Mouse (Mus musculus) forebrain, postnatal 0 days (tissue): ENCODE measurements around the gene Ropn1. TPM values are rescaled to one million over a fixed set of nuclear protein-coding genes. Genes with fewer than 3 reads are reported as not detected.
"Not testable (repeated sequence)": the region's sequence is repeated elsewhere in the genome, so short reads cannot be mapped to it uniquely, and the experiment has no call there.

Experiments used
- ATAC-seq: fragments of 200-750 bp; cut with Nextera tagmentation; 2 replicates; pipeline ENCODE4 v1.8.0; 2017; ENCODE audit warnings: mild to moderate bottlenecking, moderate library complexity
- DNase-seq: peaks from one replicate; pipeline ENCODE4 v3.0.0-alpha.2; 2015
- H3K27ac ChIP-seq: fragments of 300-500 bp; sonication (generic); 2 replicates; pipeline ENCODE4 v1.5.1; 2014; ENCODE audit warnings: low read depth, mild to moderate bottlenecking, antibody characterized with exemption, low read length, moderate library complexity, mixed read lengths
- H3K27me3 ChIP-seq: fragments of 300-500 bp; sonication (generic); 2 replicates; pipeline ENCODE4 v1.6.1; 2014; ENCODE audit warnings: mild to moderate bottlenecking, low read length, mixed read lengths; ENCODE audit not compliant: insufficient read depth
- H3K36me3 ChIP-seq: fragments of 300-500 bp; sonication (generic); 2 replicates; pipeline ENCODE4 v1.6.1; 2014; ENCODE audit warnings: mild to moderate bottlenecking, moderate library complexity; ENCODE audit not compliant: insufficient read depth
- H3K4me1 ChIP-seq: fragments of 300-500 bp; sonication (generic); 2 replicates; pipeline ENCODE4 v1.6.1; 2014; ENCODE audit warnings: antibody characterized with exemption; ENCODE audit not compliant: insufficient read depth
- H3K4me2 ChIP-seq: fragments of 300-500 bp; sonication (generic); 2 replicates; pipeline ENCODE4 v1.6.1; 2014; ENCODE audit warnings: low read depth, mild to moderate bottlenecking, moderate library complexity
- H3K4me3 ChIP-seq: fragments of 300-500 bp; sonication (generic); 2 replicates; pipeline ENCODE4 v1.5.1; 2014; ENCODE audit warnings: low read depth, low read length, mixed read lengths
- H3K9ac ChIP-seq: fragments of 300-500 bp; sonication (generic); 2 replicates; pipeline ENCODE4 v1.6.1; 2014; ENCODE audit warnings: mild to moderate bottlenecking
- H3K9me3 ChIP-seq: fragments of 300-500 bp; sonication (generic); 2 replicates; pipeline ENCODE4 v1.6.1; 2016; ENCODE audit warnings: low read length
- CTCF ChIP-seq: sonication (generic); IDR thresholded peaks from 2 replicates; pipeline ENCODE4 v1.5.1; 2016; ENCODE audit warnings: antibody characterized with exemption, control low read depth, low read depth
- WGBS: fragments of 180-500 bp; shearing (Covaris S2); extraction: QIAGEN DNeasy Blood & Tissue Kit; methylation state at CpG from one replicate; pipeline ENCODE4 v1.1.7; 2014; 5-methylcytosine and 5-hydroxymethylcytosine counted together
- polyA plus RNA-seq: library from polyadenylated mRNA; unstranded; fragments of >200 nt; fragmentation: Nextera tagmentation; extraction: Ambion mirVana; gene quantifications from 2 replicates; pipeline ENCODE4 v1.2.1, GENCODE M21; 2015
- total RNA-seq: library from RNA; depleted of rRNA; stranded (reverse); fragments of >200 nt; gene quantifications from 2 replicates; pipeline ENCODE4 v1.2.3, GENCODE M21; 2014

Gene Ropn1
- total and polyA plus RNA-seq, 2 experiments from 2014 or later = not detected

- no peaks in the 10 kb centered on the region for H3K36me3 ChIP-seq
- H3K27ac ChIP-seq = no peak overlapping the region
- H3K4me1 ChIP-seq = no peaks in the 10 kb centered on the region; the same call in 1 of the 2 replicates
- H3K4me2 ChIP-seq = no peak overlapping the region
- ATAC-seq = no peak
- DNase-seq = no peak
- no peak overlapping the region for H3K9ac ChIP-seq
- H3K27me3 ChIP-seq = no peaks in the 10 kb centered on the region
- no peak for TF ChIP-seq CTCF
- no peaks in the 10 kb centered on the region for H3K9me3 ChIP-seq
- WGBS = 64% methylated on average over 4 of the region's 4 CpGs
- no peak overlapping the region for H3K4me3 ChIP-seq
Observed at GRCm38 (mm10) chr16:34628397-34628796, 21.3 kb upstream of the Ropn1 start.

- WGBS = 46% methylated on average over 3 of the region's 3 CpGs
- TF ChIP-seq CTCF = no peak
- Histone ChIP-seq H3K36me3 (no peaks in the 10 kb centered on the region), H3K27me3 (no peaks in the 10 kb centered on the region), H3K27ac (no peak overlapping the region), H3K9ac (no peak overlapping the region), H3K9me3 (no peaks in the 10 kb centered on the region), H3K4me1 (no peaks in the 10 kb centered on the region), H3K4me3 (no peak overlapping the region), H3K4me2 (no peak overlapping the region)
- ATAC-seq (no peak), DNase-seq (no peak)
Observed at GRCm38 (mm10) chr16:34635557-34635956, 14.2 kb upstream of the Ropn1 start.

- Histone ChIP-seq H3K4me1 (no peaks in the 10 kb centered on the region), H3K27ac (no peak overlapping the region), H3K27me3 (no peaks in the 10 kb centered on the region), H3K9ac (no peak overlapping the region), H3K4me2 (no peak overlapping the region), H3K4me3 (no peak overlapping the region), H3K36me3 (no peaks in the 10 kb centered on the region), H3K9me3 (no peaks in the 10 kb centered on the region)
- WGBS = 74% methylated on average over 8 of the region's 8 CpGs
- DNase-seq (no peak), ATAC-seq (no peak)
- no peak for TF ChIP-seq CTCF
Observed at GRCm38 (mm10) chr16:34643511-34644259, 6.0 kb upstream of the Ropn1 start.

GRCm38 (mm10) chr16:34653023-34653422 lies 3.3 kb downstream of the Ropn1 start:
- Histone ChIP-seq H3K4me2 (no peak overlapping the region), H3K4me3 (no peak overlapping the region), H3K36me3 (no peaks in the 10 kb centered on the region), H3K27ac (no peak overlapping the region), H3K27me3 (no peaks in the 10 kb centered on the region), H3K9ac (no peak overlapping the region), H3K9me3 (no peaks in the 10 kb centered on the region), H3K4me1 (no peaks in the 10 kb centered on the region)
- ATAC-seq (no peak), DNase-seq (no peak)
- TF ChIP-seq CTCF = no peak
- 91% methylated on average over 5 of the region's 5 CpGs for WGBS

- DNase-seq = peak; percentile 44
- H3K9ac ChIP-seq = peak overlapping the region; percentile 47; the same call in 1 of the 2 replicates
Observed at GRCm38 (mm10) chr16:34657566-34657965, 7.8 kb downstream of the Ropn1 start.

GRCm38 (mm10) chr16:34657983-34658382 lies 8.3 kb downstream of the Ropn1 start:
- TF ChIP-seq CTCF = no peak
- DNase-seq = no peak
- Histone ChIP-seq H3K4me2 (peak overlapping the region; percentile 53), H3K9me3 (no peaks in the 10 kb centered on the region), H3K36me3 (no peaks in the 10 kb centered on the region), H3K27ac (no peak overlapping the region), H3K27me3 (no peaks in the 10 kb centered on the region), H3K4me1 (no peaks in the 10 kb centered on the region), H3K4me3 (peak overlapping the region; percentile 33), H3K9ac (peak overlapping the region; percentile 47)
- WGBS = 24% methylated on average over 5 of the region's 5 CpGs
- no peak; the same call in 1 of the 2 replicates for ATAC-seq

More at GRCm38 (mm10) chr16:34657566-34657965, 7.8 kb downstream of the Ropn1 start:
- peak; percentile 50 for ATAC-seq
- not testable (repeated sequence) for H3K36me3 ChIP-seq, H3K4me1 ChIP-seq, H3K9me3 ChIP-seq, H3K27ac ChIP-seq, H3K27me3 ChIP-seq
- WGBS = 5% methylated on average over 16 of the region's 16 CpGs
- Histone ChIP-seq H3K4me3 (peak overlapping the region; percentile 33), H3K4me2 (peak overlapping the region; percentile 53)

- no peaks in the 10 kb centered on the region for H3K4me1 ChIP-seq
- DNase-seq (no peak), ATAC-seq (no peak; the same call in 1 of the 2 replicates)
- TF ChIP-seq CTCF = no peak
- H3K27me3 ChIP-seq = no peaks in the 10 kb centered on the region
- H3K36me3 ChIP-seq = no peaks in the 10 kb centered on the region
- no peaks in the 10 kb centered on the region for H3K9me3 ChIP-seq
- 36% methylated on average over 11 of the region's 11 CpGs for WGBS
- peak overlapping the region; percentile 53 for H3K4me2 ChIP-seq
- no peak overlapping the region for H3K27ac ChIP-seq
- peak overlapping the region; percentile 33 for H3K4me3 ChIP-seq
- H3K9ac ChIP-seq = 0 out of 2 replicates have a peak overlapping the region, but pooled peaks have one; percentile 47
Observed at GRCm38 (mm10) chr16:34658388-34658787, 8.7 kb downstream of the Ropn1 start.
